Mouse (Mus musculus) C2C12 (cell line): Measurements from ENCODE around the gene Mr1. TPM values are rescaled to one million over a fixed set of nuclear protein-coding genes. Genes with fewer than 3 reads are reported as not detected.

Experiments
- H3K27me3 ChIP-seq: one replicate; pipeline ENCODE4 v1.6.1; 2011; ENCODE audit not compliant: control insufficient read depth, insufficient read depth, insufficient read length
- H3K36me3 ChIP-seq: one replicate; pipeline ENCODE4 v1.6.1; 2011; ENCODE audit not compliant: control insufficient read depth, insufficient read depth
- H3K4me3 ChIP-seq: one replicate; pipeline ENCODE4 v1.5.1; 2011; ENCODE audit warnings: mild to moderate bottlenecking, control low read depth; ENCODE audit not compliant: poor library complexity, insufficient read depth, severe bottlenecking
- H3K79me2 ChIP-seq: one replicate; pipeline ENCODE4 v1.6.1; 2011; ENCODE audit not compliant: control insufficient read depth, insufficient read depth
- H3K79me3 ChIP-seq: one replicate; pipeline ENCODE4 v1.6.1; 2011; ENCODE audit warnings: low read depth, control low read depth
- H3ac ChIP-seq: one replicate; pipeline ENCODE3; 2011; ENCODE audit warnings: low read depth; ENCODE audit not compliant: control insufficient read depth, insufficient read length
- CEBPB ChIP-seq: IDR thresholded peaks from one replicate; pipeline ENCODE4 v1.6.1; 2011; ENCODE audit warnings: low read depth, mild to moderate bottlenecking, control low read depth, moderate library complexity
- CTCF ChIP-seq: IDR thresholded peaks from one replicate; pipeline ENCODE4 v1.5.1; 2011; ENCODE audit not compliant: control insufficient read depth, insufficient read depth, insufficient read length
- FOSL1 ChIP-seq: IDR thresholded peaks from one replicate; pipeline ENCODE4 v1.8.0; 2011; ENCODE audit warnings: mild to moderate bottlenecking, low read length; ENCODE audit not compliant: poor library complexity, insufficient read depth, severe bottlenecking
- MAX ChIP-seq: IDR thresholded peaks from one replicate; pipeline ENCODE4 v1.6.1; 2011; ENCODE audit warnings: mild to moderate bottlenecking, control low read depth
- MYOD1 ChIP-seq: IDR thresholded peaks from one replicate; pipeline ENCODE4 v1.6.1; 2011; ENCODE audit warnings: low read depth; ENCODE audit not compliant: control insufficient read depth, insufficient read length
- MYOG ChIP-seq: IDR thresholded peaks from one replicate; pipeline ENCODE4 v1.6.1; 2011; ENCODE audit not compliant: control insufficient read depth, insufficient read length; ENCODE audit errors: extremely low read depth
- USF1 ChIP-seq: IDR thresholded peaks from one replicate; pipeline ENCODE4 v1.6.1; 2011; ENCODE audit warnings: low read depth, mild to moderate bottlenecking, control low read depth, moderate library complexity
- polyA plus RNA-seq: library from polyadenylated mRNA; unstranded; fragments of >200 nt; fragmentation: generic; extraction: Trizol; gene quantifications from one replicate; pipeline ENCODE4 v1.2.1, GENCODE M21; 2012; ENCODE audit warnings: missing spikeins

The Mr1 gene
- polyA plus RNA-seq, 1 experiment: 1.1 TPM

GRCm38 (mm10) chr1:155090327-155090726 lies 56.3 kb downstream of the Mr1 start:
- Histone ChIP-seq H3K79me3 (no peaks in the 10 kb centered on the region), H3K27me3 (no peaks in the 10 kb centered on the region), H3ac (no peak overlapping the region), H3K36me3 (no peaks in the 10 kb centered on the region), H3K4me3 (no peak overlapping the region), H3K79me2 (peaks cover 3% of the 10 kb centered on the region)
- TF ChIP-seq FOSL1 (no peak), MAX (no peak), MYOD1 (no peak), USF1 (no peak), CTCF (no peak), CEBPB (no peak), MYOG (no peak)

GRCm38 (mm10) chr1:155088847-155089603 lies 57.6 kb downstream of the Mr1 start:
- H3K4me3 ChIP-seq: no peak overlapping the region
- no peaks in the 10 kb centered on the region for H3K79me2 ChIP-seq
- peak; percentile 13 for TF ChIP-seq USF1
- no peak for TF ChIP-seq CTCF
- no peaks in the 10 kb centered on the region for H3K27me3 ChIP-seq
- no peak overlapping the region for H3ac ChIP-seq
- H3K79me3 ChIP-seq: no peaks in the 10 kb centered on the region
- H3K36me3 ChIP-seq: no peaks in the 10 kb centered on the region

GRCm38 (mm10) chr1:155088046-155088445 lies 58.6 kb downstream of the Mr1 start:
- Histone ChIP-seq H3K4me3 (no peak overlapping the region), H3ac (no peak overlapping the region), H3K79me3 (no peaks in the 10 kb centered on the region), H3K27me3 (no peaks in the 10 kb centered on the region), H3K36me3 (no peaks in the 10 kb centered on the region), H3K79me2 (no peaks in the 10 kb centered on the region)
- TF ChIP-seq USF1: no peak
- no peak for TF ChIP-seq CTCF
- no peak for TF ChIP-seq MAX
- TF ChIP-seq FOSL1: no peak
- no peak for TF ChIP-seq MYOD1
- TF ChIP-seq CEBPB: no peak
- no peak for TF ChIP-seq MYOG

- H3K27me3 ChIP-seq: no peaks in the 10 kb centered on the region
- no peaks in the 10 kb centered on the region for H3K79me2 ChIP-seq
- H3K4me3 ChIP-seq: no peak overlapping the region
- no peaks in the 10 kb centered on the region for H3K36me3 ChIP-seq
- no peak overlapping the region for H3ac ChIP-seq
- no peaks in the 10 kb centered on the region for H3K79me3 ChIP-seq
- TF ChIP-seq USF1 (no peak), CEBPB (no peak), MYOG (no peak), FOSL1 (no peak), CTCF (no peak), MYOD1 (no peak), MAX (no peak)
Observed at GRCm38 (mm10) chr1:155086893-155087292, 59.7 kb downstream of the Mr1 start.

GRCm38 (mm10) chr1:155086416-155086815 lies 60.2 kb downstream of the Mr1 start:
- H3K79me3 ChIP-seq: no peaks in the 10 kb centered on the region
- TF ChIP-seq USF1: no peak
- TF ChIP-seq CTCF: no peak
- no peak for TF ChIP-seq FOSL1
- no peak for TF ChIP-seq MYOG
- no peak for TF ChIP-seq MAX
- TF ChIP-seq MYOD1: no peak
- no peak overlapping the region for H3K4me3 ChIP-seq
- H3K36me3 ChIP-seq: no peaks in the 10 kb centered on the region
- no peaks in the 10 kb centered on the region for H3K79me2 ChIP-seq
- H3K27me3 ChIP-seq: no peaks in the 10 kb centered on the region
- H3ac ChIP-seq: no peak overlapping the region

GRCm38 (mm10) chr1:155084839-155085238 lies 61.8 kb downstream of the Mr1 start:
- no peak overlapping the region for H3K4me3 ChIP-seq
- H3K36me3 ChIP-seq: no peaks in the 10 kb centered on the region
- H3K27me3 ChIP-seq: no peaks in the 10 kb centered on the region
- no peaks in the 10 kb centered on the region for H3K79me2 ChIP-seq
- no peak for TF ChIP-seq MYOG
- no peak for TF ChIP-seq MYOD1
- no peak for TF ChIP-seq CTCF
- TF ChIP-seq CEBPB: no peak
- no peak for TF ChIP-seq FOSL1
- TF ChIP-seq MAX: no peak
- TF ChIP-seq USF1: no peak
- no peak overlapping the region for H3ac ChIP-seq
- H3K79me3 ChIP-seq: no peaks in the 10 kb centered on the region
